31 mouse cellular contexts compared by ENCODE assay signal in the genomic region with DNA sequence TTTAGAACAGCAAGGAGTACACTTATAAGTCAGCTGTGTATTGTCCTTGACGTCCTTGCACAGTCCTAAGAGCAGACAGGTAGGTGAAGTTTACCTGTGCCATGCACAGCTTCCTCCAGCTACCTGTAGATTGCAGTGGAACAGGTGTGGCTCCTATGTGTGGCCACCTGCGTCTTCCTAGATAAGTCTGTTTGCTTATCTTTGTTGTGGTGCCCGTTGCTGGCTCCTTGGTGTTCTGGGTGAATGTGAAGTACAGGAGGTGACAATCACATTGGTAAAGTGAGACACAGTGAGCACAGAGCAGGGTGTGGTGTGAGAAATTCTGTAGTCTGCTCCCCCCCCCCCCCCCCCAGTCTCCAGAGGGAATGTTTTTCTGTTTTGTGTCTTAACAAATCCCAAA. TPM values are rescaled to one million over a fixed set of nuclear protein-coding genes. Genes with fewer than 3 reads are reported as not detected.
DNase-seq lines count a peak whose midpoint lies in the region; ATAC-seq and TF ChIP-seq lines count a peak whose summit lies in the region.
"Had no signal": no experiment of that assay in that cellular context is flagged by ENCODE, and none has a peak within 500 bp of the region (broad histone marks: within the 10 kb centered on the region; RNA-seq: fewer than 3 reads in every experiment).

No protein-coding gene starts in this region.

- H3K4me2 ChIP-seq in lung, postnatal 0 days (replicated peaks; ENCODE audit: low read depth, low read length), result no peak overlapping the region
- H3K4me2 ChIP-seq in hindbrain, embryonic 16.5 days (ENCODE audit: low read length), result no peak overlapping the region
- H3K4me2 ChIP-seq: forebrain, embryonic 13.5 days; heart, embryonic 13.5 days; kidney, embryonic 15.5 days; limb, embryonic 15.5 days; lung, embryonic 15.5 days; midbrain, embryonic 12.5 days; neural tube, embryonic 12.5 days had no signal

- no peak for TF ChIP-seq EP300 in heart, adult 2 months (IDR thresholded peaks at IDR 0.05; ENCODE audit: insufficient read depth, low read depth, low read length)
- TF ChIP-seq EP300 in lung, postnatal 0 days (IDR thresholded peaks at IDR 0.05), result no peak

- intact Hi-C loops in heart, adult 2 months (cut with DNase I), result loop anchor here (2.0 kb wide), 1 partner anchor 21 kb away; the partner anchor contains the start of gene Mlxip

- no peak overlapping the region for H3K4me3 ChIP-seq in heart, adult 2 months
- no peak overlapping the region for H3K4me3 ChIP-seq in lung, postnatal 0 days (ENCODE audit: low read depth, low read length)
- H3K4me3 ChIP-seq in small intestine, adult 2 months (ENCODE audit: low read depth, low read length), result no peak overlapping the region
- H3K4me3 ChIP-seq in hindbrain, embryonic 16.5 days (ENCODE audit: low read length), result no peak overlapping the region
- H3K4me3 ChIP-seq: forebrain, embryonic 13.5 days; heart, embryonic 13.5 days; kidney, embryonic 15.5 days; limb, embryonic 10.5 days; limb, embryonic 15.5 days; lung, embryonic 15.5 days; midbrain, embryonic 12.5 days; myocyte; neural tube, embryonic 12.5 days had no signal

- no peak overlapping the region for H3K9ac ChIP-seq in heart, adult 2 months (ENCODE audit: low read depth, low read length)
- H3K9ac ChIP-seq in lung, postnatal 0 days (replicated peaks; ENCODE audit: low read depth), result no peak overlapping the region
- no peak overlapping the region for H3K9ac ChIP-seq in hindbrain, embryonic 16.5 days (ENCODE audit: low read depth, low read length)
- H3K9ac ChIP-seq: forebrain, embryonic 13.5 days; heart, embryonic 13.5 days; kidney, embryonic 15.5 days; limb, embryonic 15.5 days; liver, embryonic 14.5 days; lung, embryonic 15.5 days; midbrain, embryonic 12.5 days; neural tube, embryonic 12.5 days had no signal

- no peak for TF ChIP-seq POLR2A in heart, adult 2 months (IDR thresholded peaks at IDR 0.05; ENCODE audit: insufficient read depth, low read depth, low read length)
- no peak for TF ChIP-seq POLR2A in small intestine, adult 2 months (IDR thresholded peaks at IDR 0.05; ENCODE audit: low read depth, low read length)

- no peak for TF ChIP-seq CTCF in heart, adult 2 months (IDR thresholded peaks at IDR 0.05)
- no peak for TF ChIP-seq CTCF in lung, postnatal 0 days (IDR thresholded peaks at IDR 0.05)
- TF ChIP-seq CTCF in small intestine, adult 2 months (IDR thresholded peaks at IDR 0.05; ENCODE audit: extremely low read depth, insufficient read length, insufficient replicate concordance, low read depth, low read length), result no peak

- DNase-seq in heart, adult 2 months, result no peak
- DNase-seq in heart, postnatal 4 days, result no peak
- DNase-seq in lung, postnatal 0 days (ENCODE audit: low spot score), result peak; percentile 40
- DNase-seq in lung, postnatal 14 days, result no peak
- no peak for DNase-seq in cerebellum, adult 9-10 months
- DNase-seq: adrenal gland, adult 8-10 months; cerebellum, adult 2 months; cerebellum, postnatal 36 days; gastrocnemius, postnatal 36 days; heart, adult 18-20 months; heart, postnatal 14 days; kidney, adult 11 months; kidney, postnatal 36 days; layer of hippocampus, postnatal 36 days; right cerebral cortex, adult 18-20 months; thymus, adult 18-20 months; thymus, postnatal 36 days had no signal

- H3K9me3 ChIP-seq in lung, postnatal 0 days (ENCODE audit: low read length), result no peaks in the 10 kb centered on the region
- H3K9me3 ChIP-seq in hindbrain, embryonic 16.5 days (ENCODE audit: control insufficient read depth, low read length), result no peaks in the 10 kb centered on the region
- H3K9me3 ChIP-seq: forebrain, embryonic 13.5 days; G1E; heart, embryonic 13.5 days; kidney, embryonic 15.5 days; limb, embryonic 10.5 days; limb, embryonic 15.5 days; lung, embryonic 15.5 days; midbrain, embryonic 12.5 days; neural tube, embryonic 12.5 days had no signal

- peaks cover 6% of the 10 kb centered on the region for H3K79me2 ChIP-seq in heart, adult 2 months (replicated peaks; ENCODE audit: control insufficient read depth, insufficient read depth, low read length)

- peak; percentile 73 for ATAC-seq in lung, postnatal 0 days
- ATAC-seq in hindbrain, embryonic 16.5 days, result no peak
- ATAC-seq: forebrain, embryonic 13.5 days; hindbrain, postnatal 0 days had no signal

- H3K27me3 ChIP-seq in heart, adult 2 months (ENCODE audit: control insufficient read depth, insufficient read depth, low read length), result no peaks in the 10 kb centered on the region
- H3K27me3 ChIP-seq in lung, postnatal 0 days (replicated peaks; ENCODE audit: insufficient read depth, low read length), result no peaks in the 10 kb centered on the region
- no peaks in the 10 kb centered on the region for H3K27me3 ChIP-seq in small intestine, adult 2 months (ENCODE audit: control insufficient read depth, insufficient read depth, low read length)
- H3K27me3 ChIP-seq in hindbrain, embryonic 16.5 days (replicated peaks; ENCODE audit: control insufficient read depth, insufficient read depth, low read length), result no peaks in the 10 kb centered on the region
- H3K27me3 ChIP-seq: forebrain, embryonic 13.5 days; heart, embryonic 13.5 days; kidney, embryonic 15.5 days; limb, embryonic 15.5 days; lung, embryonic 15.5 days; neural tube, embryonic 12.5 days had no signal

- peak overlapping the region; percentile 59 for H3K27ac ChIP-seq in heart, adult 2 months
- H3K27ac ChIP-seq in lung, postnatal 0 days (ENCODE audit: low read length), result no peak overlapping the region
- H3K27ac ChIP-seq in small intestine, adult 2 months (ENCODE audit: insufficient read depth, low read depth, low read length), result peak overlapping the region; percentile 76
- no peak overlapping the region for H3K27ac ChIP-seq in hindbrain, embryonic 16.5 days (ENCODE audit: low read depth, low read length)
- H3K27ac ChIP-seq: forebrain, embryonic 13.5 days; heart, embryonic 13.5 days; kidney, embryonic 15.5 days; limb, embryonic 10.5 days; limb, embryonic 15.5 days; liver, embryonic 14.5 days; lung, embryonic 15.5 days; midbrain, embryonic 12.5 days; neural tube, embryonic 12.5 days had no signal

- WGBS in heart, adult 2 months, result 61% methylated on average over 3 of the region's 3 CpGs
- 55% methylated on average over 3 of the region's 3 CpGs for WGBS in lung, postnatal 0 days
- 23% methylated on average over 3 of the region's 3 CpGs for WGBS in small intestine, adult 2 months
- 87% methylated on average over 3 of the region's 3 CpGs for WGBS in hindbrain, embryonic 16.5 days

- peaks cover 24% of the 10 kb centered on the region for H3K4me1 ChIP-seq in heart, adult 2 months (ENCODE audit: control insufficient read depth, insufficient read depth, low read length)
- peaks cover 15% of the 10 kb centered on the region; the same call in 1 of the 2 replicates for H3K4me1 ChIP-seq in lung, postnatal 0 days (ENCODE audit: insufficient read depth, low read depth, low read length)
- peaks cover 17% of the 10 kb centered on the region; the same call in 1 of the 2 replicates for H3K4me1 ChIP-seq in small intestine, adult 2 months (ENCODE audit: control insufficient read depth, insufficient read depth, insufficient read length, low read length)
- H3K4me1 ChIP-seq in hindbrain, embryonic 16.5 days (ENCODE audit: control insufficient read depth, insufficient read depth, low read depth, low read length), result peaks cover 19% of the 10 kb centered on the region

- H3K36me3 ChIP-seq in heart, adult 2 months (ENCODE audit: control insufficient read depth, insufficient read depth, low read length), result peaks cover 17% of the 10 kb centered on the region
- no peaks in the 10 kb centered on the region; the same call in 1 of the 2 replicates for H3K36me3 ChIP-seq in lung, postnatal 0 days (ENCODE audit: insufficient read depth, low read length)
- no peaks in the 10 kb centered on the region; the same call in 1 of the 2 replicates for H3K36me3 ChIP-seq in small intestine, adult 2 months (ENCODE audit: control insufficient read depth, insufficient read depth, low read length)
- no peaks in the 10 kb centered on the region for H3K36me3 ChIP-seq in hindbrain, embryonic 16.5 days (ENCODE audit: control insufficient read depth, insufficient read depth, low read length)
- H3K36me3 ChIP-seq: limb, embryonic 15.5 days; lung, embryonic 15.5 days; midbrain, embryonic 12.5 days; neural tube, embryonic 12.5 days had no signal

RNA-seq across cellular contexts. Expression of gene Mlxip, which starts 21.6 kb away (rescaled TPM):
- total RNA-seq in heart, adult 2 months (2021), result 10 to 100 TPM; 27.8 to 27.9 TPM
- polyA plus RNA-seq in heart, adult 2 months (2012; rRNA removed), result 34.3 and 45.4 TPM in 2 replicates
- total RNA-seq in heart, postnatal 4 days (2021), result 10 to 100 TPM; 19.2 to 21.0 TPM
- 11.2 and 11.5 TPM in 2 replicates for polyA plus RNA-seq in lung, postnatal 0 days (2015; fragmentation: Nextera tagmentation; extraction: Ambion mirVana)
- polyA plus RNA-seq in small intestine, adult 2 months (2012; rRNA removed), result 25.3 and 39.7 TPM in 2 replicates
- polyA plus RNA-seq in hindbrain, embryonic 16.5 days (2015; fragmentation: Nextera tagmentation; extraction: Ambion mirVana), result 15.2 and 20.7 TPM in 2 replicates

Comparison
In these comparisons a context has a peak if more than half of its experiments do, and no peak if none do; other contexts are left out.
1. H3K27ac ChIP-seq: peak in heart, adult 2 months (single experiment) and small intestine, adult 2 months (single experiment); none in lung, postnatal 0 days (single experiment) and hindbrain, embryonic 16.5 days (single experiment).